8 mouse cellular contexts compared by ENCODE assay signal in the genomic region with DNA sequence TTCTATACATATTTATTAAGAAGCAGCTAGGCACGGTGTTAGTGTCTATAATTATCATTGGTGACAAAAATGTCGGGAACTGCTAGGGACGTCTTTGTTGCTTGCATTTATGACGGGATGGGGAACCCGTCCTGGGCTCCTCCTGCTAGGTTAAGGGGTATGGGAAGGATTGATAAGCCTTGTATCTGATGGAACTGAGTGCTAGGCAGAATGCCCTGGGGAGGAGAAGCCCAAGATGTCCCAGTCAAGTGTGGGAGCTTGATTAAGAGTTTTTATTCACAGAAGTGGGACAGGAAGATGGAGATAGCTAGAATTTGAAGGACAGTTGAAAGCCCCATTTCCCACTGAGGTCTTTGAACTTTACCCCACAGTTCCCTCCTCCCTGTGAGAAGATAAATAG. TPM values are rescaled to one million over a fixed set of nuclear protein-coding genes. Genes with fewer than 3 reads are reported as not detected.
DNase-seq lines count a peak whose midpoint lies in the region; ATAC-seq and TF ChIP-seq lines count a peak whose summit lies in the region.

No protein-coding gene starts in this region.

- no peak for DNase-seq in heart, embryonic 10.5 days (ENCODE audit: low spot score)
- DNase-seq in heart, adult 9 months (ENCODE audit: low spot score in 2 of 2), result no peak
- no peak for DNase-seq in hindbrain, embryonic 14.5 days (ENCODE audit: low spot score)
- no peak for DNase-seq in midbrain, embryonic 10.5 days (ENCODE audit: low spot score)
- DNase-seq in natural killer cell, adult 2 months (ENCODE audit: low spot score in 2 of 2), result no peak
- no peak for DNase-seq in embryo, embryonic 9.5 days (ENCODE audit: extremely low spot score)
- DNase-seq in gastrocnemius, postnatal 10 days, result no peak

- peak overlapping the region; percentile 97 for H3K4me2 ChIP-seq in hindbrain, embryonic 14.5 days (replicated peaks)

- H3K27me3 ChIP-seq in heart, embryonic 10.5 days (ENCODE audit: insufficient read depth, poor library complexity, severe bottlenecking), result no peaks in the 10 kb centered on the region
- no peaks in the 10 kb centered on the region for H3K27me3 ChIP-seq in hindbrain, embryonic 14.5 days (ENCODE audit: control insufficient read depth, insufficient read depth, low read length)
- H3K27me3 ChIP-seq in midbrain, embryonic 10.5 days (ENCODE audit: low read depth, poor library complexity, severe bottlenecking), result no peaks in the 10 kb centered on the region

- peak overlapping the region; percentile 84 for H3K9ac ChIP-seq in hindbrain, embryonic 14.5 days

- H3K4me3 ChIP-seq in heart, embryonic 10.5 days, result peak overlapping the region; percentile 88
- peak overlapping the region; percentile 90 for H3K4me3 ChIP-seq in bone marrow macrophage, adult 2 months (ENCODE audit: insufficient read depth, low read length)
- peak overlapping the region; percentile 92 for H3K4me3 ChIP-seq in hindbrain, embryonic 14.5 days (replicated peaks; ENCODE audit: low read length)
- peak overlapping the region; percentile 95 for H3K4me3 ChIP-seq in midbrain, embryonic 10.5 days

- TF ChIP-seq POLR2A in bone marrow macrophage, adult 2 months (IDR thresholded peaks at IDR 0.05; ENCODE audit: borderline replicate concordance, low read depth, low read length), result no peak

- H3K9me3 ChIP-seq in heart, embryonic 10.5 days, result no peaks in the 10 kb centered on the region
- no peaks in the 10 kb centered on the region for H3K9me3 ChIP-seq in hindbrain, embryonic 14.5 days (ENCODE audit: control insufficient read depth, low read length)
- H3K9me3 ChIP-seq in midbrain, embryonic 10.5 days (replicated peaks), result peaks cover 22% of the 10 kb centered on the region

- H3K4me1 ChIP-seq in heart, embryonic 10.5 days, result peaks cover 40% of the 10 kb centered on the region
- peaks cover 18% of the 10 kb centered on the region for H3K4me1 ChIP-seq in bone marrow macrophage, adult 2 months (ENCODE audit: control insufficient read depth, insufficient read depth, low read length)
- H3K4me1 ChIP-seq in hindbrain, embryonic 14.5 days (replicated peaks; ENCODE audit: control insufficient read depth, insufficient read depth, low read length), result peaks cover 24% of the 10 kb centered on the region
- H3K4me1 ChIP-seq in midbrain, embryonic 10.5 days, result peaks cover 27% of the 10 kb centered on the region

- H3K36me3 ChIP-seq in heart, embryonic 10.5 days, result peaks cover 24% of the 10 kb centered on the region
- H3K36me3 ChIP-seq in hindbrain, embryonic 14.5 days (replicated peaks; ENCODE audit: control insufficient read depth, insufficient read depth), result peaks cover 18% of the 10 kb centered on the region
- H3K36me3 ChIP-seq in midbrain, embryonic 10.5 days, result peaks cover 45% of the 10 kb centered on the region

- 14% methylated on average over 5 of the region's 5 CpGs for WGBS in heart, embryonic 10.5 days
- WGBS in hindbrain, embryonic 14.5 days, result 5% methylated on average over 5 of the region's 5 CpGs
- 24% methylated on average over 5 of the region's 5 CpGs for WGBS in midbrain, embryonic 10.5 days

- TF ChIP-seq CTCF in bone marrow macrophage, adult 2 months (IDR thresholded peaks at IDR 0.05; ENCODE audit: low read depth, low read length), result no peak

- H3K27ac ChIP-seq in heart, embryonic 10.5 days, result peak overlapping the region; percentile 94; the same call in 1 of the 2 replicates
- no peak overlapping the region for H3K27ac ChIP-seq in bone marrow macrophage, adult 2 months (ENCODE audit: insufficient read depth, low read depth, low read length)
- H3K27ac ChIP-seq in hindbrain, embryonic 14.5 days, result peak overlapping the region; percentile 91; the same call in 1 of the 2 replicates
- peak overlapping the region; percentile 97 for H3K27ac ChIP-seq in midbrain, embryonic 10.5 days (replicated peaks)

- no peak for ATAC-seq in hindbrain, embryonic 14.5 days (ENCODE audit: low FRiP score)

RNA-seq across cellular contexts. Expression of gene Parp1, which starts 1.5 kb away (rescaled TPM):
- polyA plus RNA-seq in heart, embryonic 10.5 days (2016; fragmentation: Nextera tagmentation; extraction: Ambion mirVana), result 152 and 186 TPM in 2 replicates
- 48.9 and 52.0 TPM in 2 replicates for polyA plus RNA-seq in bone marrow macrophage, adult 2 months (2012; ENCODE audit: insufficient read depth, insufficient read length, missing spikeins)
- 85.4 and 86.8 TPM in 2 replicates for polyA plus RNA-seq in hindbrain, embryonic 14.5 days (2014; fragmentation: Nextera tagmentation; extraction: Ambion mirVana)
- polyA plus RNA-seq in midbrain, embryonic 10.5 days (2016; fragmentation: Nextera tagmentation; extraction: Ambion mirVana), result 301 and 311 TPM in 2 replicates
- 10 to 100 TPM; 58.0 to 63.8 TPM for total RNA-seq in gastrocnemius, postnatal 10 days (2021)
